Mouse (Mus musculus) gastrocnemius, adult 2 months (tissue): Measurements from ENCODE around the gene Sirt7. TPM values are rescaled to one million over a fixed set of nuclear protein-coding genes. Genes with fewer than 3 reads are reported as not detected.
A peak's percentile ranks its signal among the peaks of the same experiment; 100 is the strongest.
"Not testable (repeated sequence)": the region's sequence is repeated elsewhere in the genome, so short reads cannot be mapped to it uniquely, and the experiment has no call there.

Experiments
- DNase-seq: peaks from one replicate; pipeline ENCODE4 v3.0.0; 2022
- H3K27ac ChIP-seq: fragments of 200-600 bp; 2 replicates; pipeline ENCODE4 v1.8.1; 2022; ENCODE audit warnings: mild to moderate bottlenecking
- H3K4me3 ChIP-seq: fragments of 200-600 bp; 2 replicates; pipeline ENCODE4 v1.8.1; 2022; ENCODE audit warnings: mild to moderate bottlenecking, moderate library complexity
- CTCF ChIP-seq: fragments of 200-600 bp; IDR thresholded peaks from 2 replicates; pipeline ENCODE4 v1.8.1; 2022; ENCODE audit warnings: antibody characterized with exemption, mild to moderate bottlenecking, moderate library complexity
- intact Hi-C: fragments of 180-260 bp; cut with DNase I; formaldehyde crosslinking; loops from one replicate; pipeline ENCODE4 v1.15.1; 2025
- total RNA-seq, 2 experiments: library from RNA; stranded (reverse); gene quantifications; 2 replicates each; pipeline ENCODE4 v1.2.3; 2021

Sirt7 gene
- total RNA-seq, 2 experiments from 2014 or later, result 4.1 to 4.7 TPM

DNA sequence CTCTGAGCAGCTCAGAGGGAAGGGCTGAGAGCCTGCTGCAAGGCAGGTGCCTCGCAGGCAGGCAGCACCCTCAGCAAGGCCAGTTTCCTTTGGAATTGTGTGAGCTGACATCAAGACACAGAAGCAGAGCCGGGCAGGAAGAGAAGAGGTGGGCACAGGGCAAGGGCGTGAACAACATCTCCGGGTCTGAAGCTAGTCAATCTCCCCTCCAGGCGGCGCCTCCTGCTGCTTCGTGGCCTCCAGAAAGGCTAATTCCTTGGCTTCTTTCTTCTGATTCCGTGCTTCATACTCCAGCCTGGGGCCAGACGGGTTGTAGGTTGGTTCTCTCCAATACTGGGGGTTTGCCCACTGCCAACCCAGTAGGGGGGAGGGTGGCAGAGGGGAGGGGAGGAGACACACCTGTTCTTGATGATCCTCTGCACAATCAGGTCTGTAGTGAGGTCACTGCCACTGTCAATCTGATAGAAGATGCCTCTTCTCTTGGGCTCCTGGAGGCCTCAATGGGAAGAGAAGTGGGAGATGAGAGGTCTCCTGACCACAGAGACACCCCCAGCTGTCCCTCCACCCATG, 14.5 kb downstream of the Sirt7 start:
- intact Hi-C loops, result loop anchor here (5.0 kb wide), 1 partner anchor 33 kb away; no protein-coding TSS in a partner anchor
- no peak for DNase-seq
- no peak for TF ChIP-seq CTCF
- Histone ChIP-seq H3K4me3 (no peak overlapping the region), H3K27ac (no peak overlapping the region)

DNA sequence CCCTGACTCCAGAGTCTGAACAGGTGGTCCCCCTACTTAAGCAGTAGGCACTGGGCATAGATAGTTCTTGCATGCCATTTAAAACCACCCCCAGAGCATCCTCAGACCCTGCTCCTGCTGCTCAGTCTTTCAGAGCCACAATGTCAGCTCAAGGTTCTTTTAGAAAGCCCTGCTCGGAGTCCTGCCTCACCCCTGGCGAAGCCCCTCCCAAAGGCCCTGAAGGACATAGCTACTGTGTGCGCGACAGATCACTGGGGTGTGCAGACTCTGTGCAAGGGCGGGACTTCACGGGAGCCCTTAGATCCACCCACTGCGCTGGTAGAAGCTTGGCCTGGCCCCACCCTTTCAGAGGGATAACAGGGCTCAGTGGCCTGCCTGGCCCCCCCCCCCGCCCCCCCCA, 15.8 kb downstream of the Sirt7 start:
- H3K4me3 ChIP-seq, result no peak overlapping the region
- DNase-seq, result no peak
- no peak for TF ChIP-seq CTCF
- no peak overlapping the region for H3K27ac ChIP-seq
- intact Hi-C loops, result no loop called here

DNA sequence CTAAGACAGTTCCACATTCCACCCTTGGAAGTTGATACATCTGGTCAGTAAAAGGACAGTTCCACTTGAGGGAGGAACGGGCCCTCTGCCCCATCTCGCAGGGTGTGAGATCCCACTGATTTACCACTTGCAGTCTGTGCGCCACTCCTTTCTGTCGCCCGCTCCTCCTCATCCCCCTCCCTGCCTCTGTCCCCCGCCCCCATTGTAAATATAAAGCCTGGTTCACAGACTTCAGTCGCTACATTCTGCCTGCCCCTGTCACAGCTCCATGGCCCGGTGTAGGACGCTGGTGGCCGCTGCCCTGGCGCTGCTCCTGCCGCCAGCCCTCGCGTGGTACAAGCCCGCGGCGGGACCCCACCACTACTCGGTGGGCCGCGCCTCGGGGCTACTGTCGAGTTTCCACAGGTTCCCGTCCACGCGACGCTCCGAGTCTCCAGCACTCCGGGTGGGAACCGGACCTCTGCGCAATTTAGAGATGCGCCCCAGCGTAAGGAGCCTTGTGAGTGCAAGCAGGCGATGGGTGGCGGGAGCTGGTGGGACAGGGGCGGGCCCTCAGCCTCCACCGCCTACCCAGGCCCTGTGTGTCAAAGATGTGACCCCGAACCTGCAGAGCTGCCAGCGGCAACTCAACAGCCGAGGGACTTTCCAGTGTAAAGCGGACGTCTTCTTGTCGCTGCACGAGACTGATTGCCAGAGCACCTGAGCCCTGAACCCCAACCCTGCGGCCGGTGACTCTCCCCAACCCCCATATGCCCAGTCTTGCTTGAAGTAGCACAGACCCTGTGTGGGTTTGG, 16.6 kb downstream of the Sirt7 start, which contains the start of gene Npb:
Gene Npb, plus strand, starts transcription at position 237 of the 794 bp plus-strand sequence.
- Histone ChIP-seq H3K4me3 (no peak within 1 kb of the TSS), H3K27ac (no peak within 1 kb of the TSS)
- DNase-seq, result no peak

DNA sequence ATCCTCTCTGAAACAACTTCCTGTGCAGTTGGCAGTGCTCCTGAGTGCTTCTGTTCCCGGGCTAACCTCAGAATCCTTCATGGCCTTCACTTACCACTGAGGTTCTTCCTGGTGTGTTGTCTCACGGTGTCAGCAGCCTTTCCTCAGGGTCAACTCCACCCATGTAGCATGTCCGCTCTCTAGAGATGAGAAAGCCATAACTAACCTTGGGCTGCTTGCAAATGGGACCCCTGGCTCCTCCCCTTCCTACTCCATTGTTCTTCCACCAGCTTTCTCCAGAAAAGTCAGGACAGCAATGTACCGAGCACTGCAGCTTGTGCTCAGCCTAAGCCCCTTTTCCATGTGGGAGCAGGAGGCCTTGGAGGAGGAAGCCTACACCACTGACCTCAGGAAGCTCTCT, 18.3 kb downstream of the Sirt7 start:
- Histone ChIP-seq H3K4me3 (no peak overlapping the region), H3K27ac (no peak overlapping the region)
- DNase-seq, result no peak
- intact Hi-C loops, result no loop called here
- no peak for TF ChIP-seq CTCF

More for the DNA sequence above, 16.6 kb downstream of the Sirt7 start, which contains the start of gene Npb:
- no peak for TF ChIP-seq CTCF
- intact Hi-C loops, result no loop called here

DNA sequence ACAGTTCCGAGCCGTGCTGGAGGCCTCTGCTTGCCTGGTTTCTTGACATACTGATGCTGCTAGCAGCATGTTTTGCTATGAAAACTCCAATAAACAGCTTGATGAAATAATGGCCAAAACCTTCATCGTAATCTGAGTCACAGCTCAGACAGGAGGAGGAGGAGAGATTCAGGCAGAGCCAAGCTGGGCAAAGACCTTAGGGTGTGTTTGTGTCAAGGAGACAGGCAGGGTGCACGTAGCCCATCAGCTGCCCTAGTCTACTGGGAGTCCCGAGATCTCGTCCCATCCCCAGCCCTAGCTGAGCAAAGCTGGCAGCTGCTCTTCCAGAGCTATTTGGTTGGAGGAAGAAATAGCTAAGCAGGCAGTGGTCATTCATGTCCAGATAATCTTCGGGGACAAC, 19.4 kb downstream of the Sirt7 start:
- intact Hi-C loops, result no loop called here
- DNase-seq, result no peak
- no peak overlapping the region for H3K27ac ChIP-seq
- H3K4me3 ChIP-seq, result no peak overlapping the region
- no peak for TF ChIP-seq CTCF

DNA sequence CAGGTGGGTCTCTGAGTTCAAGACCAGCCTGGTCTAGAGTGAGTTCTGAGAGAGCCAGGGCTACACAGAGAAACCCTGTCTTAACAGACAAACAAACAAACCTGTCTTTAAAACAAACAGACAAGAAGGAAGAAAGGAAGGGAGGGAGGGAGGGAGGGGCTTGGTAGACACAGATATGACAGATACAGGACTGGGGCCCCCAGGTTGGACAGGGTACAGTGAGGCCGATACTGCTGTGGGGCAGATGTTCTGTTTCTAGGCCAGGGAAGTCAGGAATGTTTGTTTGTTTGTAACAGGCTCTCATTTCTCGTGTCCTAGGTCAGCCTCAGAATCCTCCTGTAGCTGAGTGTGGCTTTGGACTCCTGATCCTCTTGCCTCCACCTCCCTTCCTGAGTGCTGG, 21.5 kb downstream of the Sirt7 start:
- Histone ChIP-seq H3K27ac (no peak overlapping the region), H3K4me3 (no peak overlapping the region)
- TF ChIP-seq CTCF, result no peak
- DNase-seq, result no peak
- intact Hi-C loops, result no loop called here

DNA sequence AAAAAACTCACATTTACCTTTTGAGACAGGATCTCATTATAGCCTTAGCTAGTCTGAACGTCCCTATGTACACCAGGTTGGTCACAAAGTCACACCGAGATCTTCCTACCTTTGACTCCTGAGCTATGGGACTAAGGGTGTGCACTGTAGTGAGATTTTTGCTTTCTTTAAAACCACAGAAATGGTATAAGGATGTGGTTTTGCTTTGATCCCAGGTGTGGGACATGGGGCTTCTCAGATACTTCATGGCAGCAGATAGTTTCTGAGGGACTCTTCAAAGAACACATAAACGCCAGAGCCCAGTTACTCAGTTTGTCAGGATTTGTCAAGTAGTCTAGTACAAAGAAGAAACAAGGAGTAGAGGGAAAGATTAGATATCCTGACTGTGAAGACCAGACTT, 24.3 kb downstream of the Sirt7 start:
- no peak overlapping the region for H3K4me3 ChIP-seq
- DNase-seq, result no peak
- H3K27ac ChIP-seq, result no peak overlapping the region
- intact Hi-C loops, result no loop called here
- TF ChIP-seq CTCF, result no peak

DNA sequence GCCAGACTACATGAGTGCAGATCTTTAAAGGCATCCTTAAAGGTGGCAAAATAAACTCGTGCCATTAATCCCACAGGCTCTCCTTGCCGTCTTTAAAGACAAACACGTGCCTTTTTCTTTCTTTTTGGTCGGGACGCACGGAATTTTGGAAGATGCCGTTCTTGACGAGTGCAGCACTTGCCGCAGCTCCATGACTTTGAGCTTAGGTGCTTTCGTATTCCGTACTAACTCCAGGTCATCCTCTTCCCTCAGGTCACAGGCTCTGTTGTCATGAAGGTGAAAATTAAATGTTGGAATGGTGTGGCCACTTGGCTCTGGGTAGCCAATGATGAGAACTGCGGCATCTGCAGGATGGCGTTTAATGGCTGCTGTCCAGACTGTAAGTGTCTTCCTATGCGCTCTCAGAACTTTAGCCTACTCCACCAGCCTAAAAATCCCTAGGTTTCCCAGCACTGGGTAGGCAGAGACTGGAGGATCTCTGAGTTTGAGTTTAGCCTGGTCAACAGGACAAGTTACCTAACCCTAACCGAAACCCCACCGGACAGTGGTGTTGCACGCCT, 26.0 kb downstream of the Sirt7 start:
- intact Hi-C loops, result no loop called here
- H3K27ac ChIP-seq, result peak overlapping the region; percentile 86
- TF ChIP-seq CTCF, result no peak
- no peak for DNase-seq
- H3K4me3 ChIP-seq, result peak overlapping the region; percentile 94

DNA sequence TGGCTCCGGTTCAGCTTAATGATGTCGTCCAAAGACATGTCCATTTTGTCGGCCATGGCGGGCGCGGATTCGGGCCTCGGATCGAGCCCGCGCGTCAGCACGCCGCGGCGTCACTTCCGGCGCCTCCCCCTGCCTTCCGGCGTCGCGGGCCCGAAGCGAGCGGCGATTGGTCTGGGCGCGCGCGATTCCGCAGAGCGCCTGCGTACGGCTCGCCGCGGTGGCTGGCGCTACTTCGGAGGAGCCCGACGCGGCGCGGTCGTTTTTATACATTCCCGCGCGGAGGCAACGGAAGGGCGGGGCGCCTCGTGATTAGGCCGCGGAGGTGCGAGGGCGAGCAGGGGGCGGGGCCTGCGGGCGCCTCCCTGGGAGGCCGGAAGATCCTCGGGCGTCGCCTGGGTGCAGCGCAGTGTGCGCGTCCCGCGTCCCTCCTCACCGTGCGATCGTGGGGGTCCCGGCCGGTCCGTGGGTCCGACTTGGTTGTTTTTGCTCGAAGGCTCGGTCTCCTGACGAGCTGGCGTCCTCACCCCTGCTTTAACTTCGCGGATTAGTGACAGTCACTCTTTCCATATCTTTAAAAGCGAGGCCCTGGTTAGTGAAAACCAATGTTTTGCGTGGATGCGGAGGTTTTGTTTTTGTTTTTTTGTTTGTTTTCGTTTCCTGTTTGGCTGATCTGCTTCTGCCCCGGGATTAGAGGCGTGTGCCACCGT, 26.6 kb downstream of the Sirt7 start, which contains the start of the genes Alyref and Anapc11:
Gene Alyref, minus strand, starts transcription at position 83 of the 707 bp plus-strand sequence.
Gene Anapc11, plus strand, starts transcription at position 139 of the 707 bp plus-strand sequence.
- peak within 1 kb of the TSS; percentile 94 for H3K4me3 ChIP-seq
- no peak; the same call in 1 of the 2 replicates for TF ChIP-seq CTCF
- DNase-seq, result peak; percentile 98
- peak within 1 kb of the TSS; percentile 86 for H3K27ac ChIP-seq
- intact Hi-C loops, result no loop called here

DNA sequence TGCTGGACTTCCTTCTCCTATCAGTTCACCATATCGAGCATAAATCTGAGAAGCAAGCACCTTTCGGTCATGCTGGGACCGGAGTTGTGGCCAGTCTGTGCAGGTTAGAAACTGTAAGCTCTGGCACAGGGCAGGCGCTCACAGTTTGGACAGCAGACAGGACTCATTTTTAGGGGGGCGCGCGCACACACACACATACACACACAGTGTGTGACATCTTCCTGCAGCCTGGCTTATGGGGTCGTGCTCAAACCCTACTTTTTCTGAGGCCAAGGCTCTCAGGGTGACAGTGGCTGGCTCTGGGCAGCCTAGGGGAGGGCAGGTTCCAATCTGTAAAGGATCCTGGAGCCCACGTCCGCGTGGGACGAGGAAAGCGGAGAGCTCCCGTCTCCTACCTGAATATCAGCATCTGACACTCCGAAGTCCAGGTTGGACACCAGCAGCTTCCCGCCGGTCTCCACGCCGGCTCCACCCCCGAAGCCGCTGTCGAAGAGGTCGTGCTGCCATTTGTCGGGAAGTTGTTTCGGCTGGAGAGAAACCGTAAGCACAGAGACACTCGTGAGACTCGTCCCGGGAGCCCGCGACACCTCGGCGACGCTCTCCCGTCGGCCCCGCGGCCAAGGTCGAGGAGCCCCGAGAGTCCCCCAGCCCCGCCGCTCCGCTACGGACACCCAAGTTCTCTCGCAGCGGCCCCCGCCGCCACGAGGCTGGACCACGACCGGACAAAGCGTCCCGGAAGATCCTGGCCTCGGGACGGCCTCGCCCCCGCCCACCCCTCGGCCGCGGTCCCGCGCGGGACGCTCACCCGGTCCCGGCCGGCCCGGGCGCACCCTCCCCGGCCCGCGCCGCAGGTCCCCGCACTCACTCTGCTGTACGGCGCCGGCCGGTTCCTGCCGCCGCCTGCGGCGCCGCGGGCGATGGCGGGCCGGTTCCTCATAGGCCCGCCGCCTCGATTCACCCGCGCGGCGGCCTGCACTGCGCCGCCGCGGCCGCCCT, 27.5 kb downstream of the Sirt7 start:
- H3K27ac ChIP-seq, result peak overlapping the region; percentile 86
- no peak for TF ChIP-seq CTCF
- intact Hi-C loops, result loop anchor here (1.0 kb wide), 1 partner anchor 15 kb away; no protein-coding TSS in a partner anchor

DNA sequence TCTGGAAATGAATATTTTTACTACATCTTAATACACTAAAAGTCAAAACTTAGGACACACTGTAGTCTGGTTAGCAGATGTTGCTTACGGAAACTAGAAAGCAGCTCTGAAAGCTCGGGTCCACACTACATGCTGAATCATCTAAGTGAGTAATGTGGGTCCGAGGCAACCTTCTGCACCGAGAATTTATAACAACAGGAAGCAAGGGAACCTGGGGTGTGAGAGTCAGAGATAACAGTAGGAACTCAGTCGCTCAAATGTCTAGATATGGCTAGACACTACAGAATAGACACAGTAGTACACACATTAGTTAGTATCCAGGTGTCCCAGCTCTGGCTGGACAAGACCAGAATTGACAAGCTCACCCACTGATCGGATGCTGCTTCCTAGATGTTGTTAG, 36.5 kb downstream of the Sirt7 start:
- Histone ChIP-seq H3K27ac (no peak overlapping the region), H3K4me3 (no peak overlapping the region)
- intact Hi-C loops, result no loop called here
- no peak for TF ChIP-seq CTCF
- DNase-seq, result no peak

More for the DNA sequence above, 27.5 kb downstream of the Sirt7 start:
- peak overlapping the region; percentile 94 for H3K4me3 ChIP-seq
- peak; percentile 51 for DNase-seq

DNA sequence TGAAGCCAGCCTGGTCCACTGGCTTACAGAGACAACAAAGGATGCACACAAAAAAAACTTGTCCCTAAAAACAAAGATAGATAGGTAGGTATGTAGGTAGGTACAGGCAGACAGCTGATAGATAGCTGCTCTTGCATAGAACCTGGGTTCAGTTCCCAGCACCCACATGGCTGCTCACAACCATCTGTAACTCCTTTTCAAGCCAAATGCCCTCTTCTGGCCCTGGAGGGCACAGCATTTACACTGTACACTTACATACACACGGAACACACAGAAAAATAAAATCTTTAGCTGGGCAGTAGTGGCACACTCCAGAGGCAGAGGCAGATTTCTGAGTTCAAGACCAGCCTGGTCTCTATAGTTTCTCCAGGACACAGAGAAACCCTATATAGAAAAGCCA, 41.1 kb downstream of the Sirt7 start:
- intact Hi-C loops, result no loop called here
- no peak for DNase-seq
- no peak for TF ChIP-seq CTCF
- Histone ChIP-seq H3K27ac (no peak overlapping the region), H3K4me3 (no peak overlapping the region)

DNA sequence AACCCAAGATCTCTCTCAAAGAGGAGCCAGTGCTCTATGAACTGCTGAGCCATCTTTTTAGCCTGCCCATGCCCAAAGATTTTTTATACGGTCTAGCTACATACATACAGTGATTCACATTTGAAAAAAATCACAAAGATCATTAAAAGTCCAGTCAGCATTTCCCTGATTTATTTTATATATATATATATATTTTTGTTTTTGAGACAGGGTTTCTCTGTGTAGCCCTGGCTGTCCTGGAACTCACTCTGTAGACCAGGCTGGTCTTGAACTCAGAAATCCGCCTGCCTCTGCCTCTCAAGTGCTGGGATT, 42.1 kb downstream of the Sirt7 start:
- H3K27ac ChIP-seq, DNase-seq, H3K4me3 ChIP-seq: not testable (repeated sequence)
- intact Hi-C loops, result loop anchor here (1.0 kb wide), 1 partner anchor 14 kb away; no protein-coding TSS in a partner anchor
